Mouse (Mus musculus): Measurements from ENCODE around the gene Fam183b.
"Not testable (repeated sequence)": the region's sequence is repeated elsewhere in the genome, so short reads cannot be mapped to it uniquely, and the experiment has no call there.

Gene Fam183b

DNA sequence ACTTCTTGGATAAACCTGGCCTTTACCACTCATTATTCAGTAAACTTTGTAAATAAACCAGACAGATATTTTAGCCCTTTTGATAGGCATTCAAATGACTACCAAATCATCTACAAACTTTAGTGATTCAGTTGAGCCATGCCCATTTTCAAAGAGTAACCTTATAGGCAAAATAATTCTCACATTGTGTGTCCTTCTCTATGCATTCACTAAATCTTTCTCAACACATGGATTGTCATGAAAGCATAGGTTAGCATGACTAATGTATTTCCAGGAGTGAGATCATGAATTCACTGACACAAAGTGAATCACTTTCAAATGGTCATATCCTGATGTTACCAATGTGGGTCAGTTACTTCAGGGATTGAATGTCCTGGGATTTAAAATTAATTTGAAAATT lies 28.9 kb downstream of the Fam183b start, which contains the start of gene Olfr315:
TSS of gene Olfr315 (plus strand) at position 301 of the 400 bp plus-strand sequence.
- DNase-seq (ENCODE audit: low spot score in 2 of 2) = no peak

GRCm38 (mm10) chr11:58752434-58752833 lies 49.3 kb downstream of the Fam183b start, which contains the start of gene Olfr316:
TSS of gene Olfr316 (plus strand) at chr11:58752734.
- no peak for DNase-seq (ENCODE audit: low spot score in 2 of 2)

DNA sequence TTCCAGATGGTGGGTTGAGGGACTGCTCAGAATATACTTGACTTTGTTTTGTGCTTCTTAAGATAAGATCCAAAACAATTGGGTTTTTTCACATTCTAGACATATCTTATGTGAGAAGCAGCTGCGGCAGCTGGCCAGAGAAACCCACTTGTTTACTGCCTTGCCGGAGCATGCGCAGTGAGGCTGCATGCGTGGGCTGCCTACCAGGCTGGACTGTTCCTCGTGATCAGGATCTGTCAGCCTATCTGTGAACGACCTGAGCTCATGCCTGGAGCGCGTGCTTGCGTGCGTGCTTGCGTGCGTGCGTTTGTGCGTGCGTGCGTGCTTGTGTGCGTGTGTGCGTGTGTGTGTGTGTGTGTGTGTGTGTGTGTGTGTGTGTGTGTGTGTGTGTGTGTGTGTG lies 50.7 kb downstream of the Fam183b start:
- not testable (repeated sequence) for DNase-seq (ENCODE audit: low spot score in 2 of 2)
